Mouse (Mus musculus) MEL (cell line): Measurements from ENCODE around the gene Srebf2. TPM values are rescaled to one million over a fixed set of nuclear protein-coding genes. Genes with fewer than 3 reads are reported as not detected.
A peak's percentile ranks its signal among the peaks of the same experiment; 100 is the strongest.

Experiments used
- DNase-seq: peaks from one replicate; pipeline ENCODE4 v3.0.0; 2011; ENCODE audit warnings: low read depth, low spot score
- H3K27ac ChIP-seq: 2 replicates; pipeline ENCODE4 v1.5.1; 2012; ENCODE audit warnings: low read depth, mild to moderate bottlenecking, control low read depth, low read length, moderate library complexity; ENCODE audit not compliant: control insufficient read depth
- H3K27me3 ChIP-seq, 2 experiments: fragments of 150-350 bp in 1 of 2; sonication (generic) in 1 of 2; 2 replicates each; pipeline ENCODE4 v1.6.1; 2012; ENCODE audit warnings: low read length in 2 of 2, mild to moderate bottlenecking in 2 of 2, improper control_type of control experiment in 1 of 2, moderate library complexity in 1 of 2; ENCODE audit not compliant: insufficient read depth in 2 of 2, control insufficient read depth in 1 of 2
- H3K36me3 ChIP-seq, 2 experiments: 2 replicates each; pipeline ENCODE4 v1.6.1; 2012 to 2014; ENCODE audit warnings: low read length in 2 of 2, improper control_type of control experiment in 1 of 2, inconsistent platforms in 1 of 2, mild to moderate bottlenecking in 1 of 2; ENCODE audit not compliant: insufficient read depth in 2 of 2, control insufficient read depth in 1 of 2
- H3K4me1 ChIP-seq, 2 experiments: fragments of 150-350 bp in 1 of 2; sonication (generic) in 1 of 2; 2 replicates each; pipeline ENCODE4 v1.6.1; 2012; ENCODE audit warnings: low read length in 2 of 2, improper control_type of control experiment in 1 of 2, mild to moderate bottlenecking in 1 of 2; ENCODE audit not compliant: insufficient read depth in 2 of 2, control insufficient read depth in 1 of 2
- H3K4me3 ChIP-seq, 2 experiments: fragments of 150-350 bp in 1 of 2; sonication (generic) in 1 of 2; 2 replicates each; pipeline ENCODE4 v1.5.1; 2012; ENCODE audit warnings: low read depth in 2 of 2, low read length in 2 of 2, mild to moderate bottlenecking in 2 of 2, moderate library complexity in 2 of 2, control low read depth in 1 of 2, improper control_type of control experiment in 1 of 2; ENCODE audit not compliant: control insufficient read depth in 1 of 2, insufficient read depth in 1 of 2
- H3K79me2 ChIP-seq: 2 replicates; pipeline ENCODE4 v1.6.1; 2012; ENCODE audit warnings: mild to moderate bottlenecking, low read length, moderate library complexity; ENCODE audit not compliant: control insufficient read depth, poor library complexity, insufficient read depth
- H3K9ac ChIP-seq: 2 replicates; pipeline ENCODE4 v1.6.1; 2012; ENCODE audit warnings: low read depth, mild to moderate bottlenecking, control low read depth, low read length, moderate library complexity; ENCODE audit not compliant: control insufficient read depth, poor library complexity, severe bottlenecking
- H3K9me3 ChIP-seq: fragments of 150-350 bp; sonication (generic); replicated peaks from 2 replicates; pipeline ENCODE4 v1.6.1; 2012; ENCODE audit warnings: mild to moderate bottlenecking, low read length, improper control_type of control experiment, moderate library complexity; ENCODE audit not compliant: insufficient read depth
- BHLHE40 ChIP-seq: IDR thresholded peaks from 2 replicates; pipeline ENCODE4 v1.6.1; 2012; ENCODE audit warnings: low read depth, mild to moderate bottlenecking, inconsistent platforms, low read length, improper control_type of control experiment, borderline replicate concordance
- CHD2 ChIP-seq: IDR thresholded peaks from 2 replicates; pipeline ENCODE4 v1.6.1; 2011; ENCODE audit warnings: low read length, improper control_type of control experiment
- E2F4 ChIP-seq: IDR thresholded peaks from 2 replicates; pipeline ENCODE4 v1.6.1; 2011; ENCODE audit warnings: low read depth, low read length, improper control_type of control experiment, borderline replicate concordance
- ELF1 ChIP-seq: IDR thresholded peaks from 2 replicates; pipeline ENCODE4 v1.6.1; 2014; ENCODE audit warnings: low read depth, mild to moderate bottlenecking, inconsistent platforms, low read length, improper control_type of control experiment, moderate library complexity
- EP300 ChIP-seq, 2 experiments: IDR thresholded peaks; 2 replicates each; pipeline ENCODE4 v1.6.1; 2011; ENCODE audit warnings: improper control_type of control experiment in 2 of 2, low read length in 2 of 2, low read depth in 1 of 2, mild to moderate bottlenecking in 1 of 2
- ETS1 ChIP-seq: IDR thresholded peaks from 2 replicates; pipeline ENCODE4 v1.6.1; 2012; ENCODE audit warnings: low read depth, mild to moderate bottlenecking, inconsistent platforms, low read length, improper control_type of control experiment, moderate library complexity
- GATA1 ChIP-seq: IDR thresholded peaks from 2 replicates; pipeline ENCODE4 v1.6.1; 2011; ENCODE audit warnings: low read depth, low read length, improper control_type of control experiment
- HCFC1 ChIP-seq: IDR thresholded peaks from 2 replicates; pipeline ENCODE4 v1.6.1; 2012; ENCODE audit warnings: low read depth, mild to moderate bottlenecking, inconsistent platforms, low read length, improper control_type of control experiment, moderate library complexity
- KAT2A ChIP-seq: conservative IDR thresholded peaks from 2 replicates; pipeline ENCODE4 v1.6.1; 2012; ENCODE audit warnings: low read depth, low read length, improper control_type of control experiment, inconsistent platforms
- MAX ChIP-seq: IDR thresholded peaks from 2 replicates; pipeline ENCODE4 v1.6.1; 2011; ENCODE audit warnings: low read length, improper control_type of control experiment
- MEF2A ChIP-seq: IDR thresholded peaks from 2 replicates; pipeline ENCODE4 v1.6.1; 2014; ENCODE audit warnings: low read depth, mild to moderate bottlenecking, inconsistent platforms, low read length, improper control_type of control experiment; ENCODE audit not compliant: poor library complexity, insufficient replicate concordance, severe bottlenecking; ENCODE audit errors: extremely low read depth
- MYB ChIP-seq: IDR thresholded peaks from 2 replicates; pipeline ENCODE4 v1.6.1; 2011; ENCODE audit warnings: mild to moderate bottlenecking, low read depth, low read length, improper control_type of control experiment
- MYC ChIP-seq: IDR thresholded peaks from 2 replicates; pipeline ENCODE4 v1.6.1; 2011; ENCODE audit warnings: low read depth, mild to moderate bottlenecking, low read length, improper control_type of control experiment, moderate library complexity
- NELFE ChIP-seq: IDR thresholded peaks from 2 replicates; pipeline ENCODE4 v1.6.1; 2011; ENCODE audit warnings: low read depth, low read length, improper control_type of control experiment
- POLR2AphosphoS5 ChIP-seq: IDR thresholded peaks from 2 replicates; pipeline ENCODE4 v1.6.1; 2012; ENCODE audit warnings: low read depth, borderline replicate concordance, mild to moderate bottlenecking, inconsistent platforms, low read length, moderate library complexity, mixed read lengths
- RAD21 ChIP-seq: IDR thresholded peaks from 2 replicates; pipeline ENCODE4 v1.6.1; 2011; ENCODE audit warnings: mild to moderate bottlenecking, low read depth, low read length, improper control_type of control experiment
- RCOR1 ChIP-seq: IDR thresholded peaks from 2 replicates; pipeline ENCODE4 v1.6.1; 2012; ENCODE audit warnings: low read depth, mild to moderate bottlenecking, inconsistent platforms, low read length, improper control_type of control experiment
- SIN3A ChIP-seq: IDR thresholded peaks from 2 replicates; pipeline ENCODE4 v1.6.1; 2012; ENCODE audit warnings: low read length, improper control_type of control experiment, inconsistent platforms
- TAL1 ChIP-seq: IDR thresholded peaks from 2 replicates; pipeline ENCODE4 v1.6.1; 2012; ENCODE audit warnings: mild to moderate bottlenecking, inconsistent platforms, low read length, moderate library complexity, mixed read lengths
- TBP ChIP-seq: IDR thresholded peaks from 2 replicates; pipeline ENCODE4 v1.8.0; 2011; ENCODE audit warnings: low read depth, low read length, improper control_type of control experiment
- TCF12 ChIP-seq: IDR thresholded peaks from 2 replicates; pipeline ENCODE4 v1.6.1; 2014; ENCODE audit warnings: low read depth, mild to moderate bottlenecking, inconsistent platforms, low read length, improper control_type of control experiment, moderate library complexity
- USF2 ChIP-seq, 2 experiments: IDR thresholded peaks; 2 replicates each; pipeline ENCODE4 v1.6.1; 2011 to 2012; ENCODE audit warnings: improper control_type of control experiment in 2 of 2, low read length in 2 of 2, borderline replicate concordance in 1 of 2, inconsistent platforms in 1 of 2, low read depth in 1 of 2, mild to moderate bottlenecking in 1 of 2; ENCODE audit not compliant: insufficient read depth in 1 of 2
- ZKSCAN1 ChIP-seq: IDR thresholded peaks from 2 replicates; pipeline ENCODE4 v1.6.1; 2012; ENCODE audit warnings: low read depth, mild to moderate bottlenecking, inconsistent platforms, low read length, improper control_type of control experiment, moderate library complexity
- ZMIZ1 ChIP-seq: IDR thresholded peaks from 2 replicates; pipeline ENCODE4 v1.6.1; 2012; ENCODE audit warnings: low read depth, mild to moderate bottlenecking, inconsistent platforms, low read length, improper control_type of control experiment, moderate library complexity
- polyA plus RNA-seq, 2 experiments: library from polyadenylated mRNA; stranded (reverse) in 1 of 2; unstranded in 1 of 2; fragments of >175 nt in 1 of 2; fragments of >200 nt in 1 of 2; gene quantifications; 2 replicates each; pipeline versions ENCODE4 v1.2.1 to v1.2.4; 2012; ENCODE audit warnings: low replicate concordance in 2 of 2, low read depth in 1 of 2; ENCODE audit not compliant: insufficient read length in 2 of 2, insufficient read depth in 1 of 2, missing spikeins in 1 of 2
- total RNA-seq: library from RNA; depleted of rRNA; stranded (reverse); fragments of 300-350 nt; gene quantifications from 2 replicates; pipeline ENCODE4 v1.2.3, GENCODE M21; 2012

Gene Srebf2
- total and polyA plus RNA-seq, 3 experiments, result 40.5 to 161 TPM; not detected in 1

- peaks cover 2 to 16% of the 10 kb centered on the region in 2 experiments for H3K36me3 ChIP-seq
- peaks cover 39% of the 10 kb centered on the region for H3K79me2 ChIP-seq
- DNase-seq, result peak; percentile 24
- H3K27me3 ChIP-seq, result no peaks in the 10 kb centered on the region
- peak overlapping the region; percentile 62; the same call in 1 of the 2 replicates for H3K27ac ChIP-seq
- H3K9me3 ChIP-seq, result no peaks in the 10 kb centered on the region
- no peak overlapping the region for H3K9ac ChIP-seq
- peaks cover 3 to 14% of the 10 kb centered on the region in 2 experiments for H3K4me1 ChIP-seq
- H3K4me3 ChIP-seq, result no peak overlapping the region
- TF ChIP-seq RAD21, result no peak
- no peak for TF ChIP-seq USF2 (IDR thresholded peaks at IDR 0.05; ENCODE audit: borderline replicate concordance in 1 of 2, insufficient read depth in 1 of 2, low read depth in 1 of 2, low read length in 2 of 2)
- TF ChIP-seq KAT2A, result no peak
- no peak for TF ChIP-seq EP300 (IDR thresholded peaks at IDR 0.05; ENCODE audit: low read depth in 1 of 2, low read length in 2 of 2)
- no peak for TF ChIP-seq TBP
- TF ChIP-seq ZMIZ1, result no peak
- TF ChIP-seq E2F4, result no peak
- no peak for TF ChIP-seq POLR2AphosphoS5
- TF ChIP-seq RCOR1, result no peak
- TF ChIP-seq ELF1, result no peak
- TF ChIP-seq MAX, result no peak
Observed at GRCm38 (mm10) chr15:82156298-82156697, 9.3 kb downstream of the Srebf2 start.

GRCm38 (mm10) chr15:82156902-82157301 is 9.9 kb downstream of the Srebf2 start:
- peaks cover 2 to 16% of the 10 kb centered on the region in 2 experiments for H3K36me3 ChIP-seq
- peaks cover 3 to 14% of the 10 kb centered on the region in 2 experiments for H3K4me1 ChIP-seq
- H3K9ac ChIP-seq, result peak overlapping the region; percentile 18; the same call in 1 of the 2 replicates
- H3K27ac ChIP-seq, result peak overlapping the region; percentile 62
- no peak overlapping the region for H3K4me3 ChIP-seq
- peaks cover 42% of the 10 kb centered on the region for H3K79me2 ChIP-seq
- no peaks in the 10 kb centered on the region for H3K9me3 ChIP-seq
- DNase-seq, result peak; percentile 70
- TF ChIP-seq HCFC1 (0 out of 2 replicates have a peak, but pooled peaks have one; percentile 21), CHD2 (no peak), EP300 (IDR thresholded peaks at IDR 0.05; ENCODE audit: low read depth in 1 of 2, low read length in 2 of 2) (peak; percentile 47 to 52; a peak in 3 of 4 replicates), SIN3A (peak; percentile 60), TAL1 (peak; percentile 20; the same call in 1 of the 2 replicates), POLR2AphosphoS5 (no peak), ETS1 (peak; percentile 89), GATA1 (no peak), BHLHE40 (peak; percentile 63; the same call in 1 of the 2 replicates), ZKSCAN1 (no peak), MYC (peak; percentile 34; the same call in 1 of the 2 replicates), E2F4 (no peak), TCF12 (peak; percentile 44; the same call in 1 of the 2 replicates), MYB (no peak), RCOR1 (0 out of 2 replicates have a peak, but pooled peaks have one; percentile 8), MEF2A (no peak), NELFE (no peak)
- H3K27me3 ChIP-seq, result no peaks in the 10 kb centered on the region
